Comparison of ENCODE assay signal across 8 mouse cellular contexts in the genomic region with DNA sequence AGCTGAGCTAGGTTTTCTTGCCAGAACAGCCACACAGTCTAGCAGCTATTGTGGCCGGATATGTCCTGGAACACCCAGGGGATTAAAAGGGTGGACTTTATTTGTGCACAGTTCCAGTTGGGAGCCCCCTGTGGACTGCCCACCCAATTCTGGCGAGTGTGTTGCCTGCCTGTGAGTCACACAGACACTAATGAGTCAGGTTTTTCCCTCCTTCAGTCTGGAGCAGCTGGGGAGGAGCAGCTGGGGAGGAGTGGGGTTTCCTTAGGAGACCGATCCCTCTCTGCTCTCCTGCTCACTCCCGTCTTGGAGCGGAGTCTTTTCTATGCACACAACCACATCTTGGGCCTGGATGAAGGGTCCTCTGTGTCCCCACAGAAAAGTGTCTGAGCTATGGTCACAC. TPM values are rescaled to one million over a fixed set of nuclear protein-coding genes. Genes with fewer than 3 reads are reported as not detected.
DNase-seq lines count a peak whose midpoint lies in the region; ATAC-seq and TF ChIP-seq lines count a peak whose summit lies in the region.

No protein-coding gene starts in this region.

- intact Hi-C loops in left cerebral cortex, postnatal 36 days (cut with DNase I), result loop anchor here (5.0 kb wide), 1 partner anchor 35 kb away; a partner anchor contains a TSS

- H3K4me1 ChIP-seq in cortical plate, adult 2 months (ENCODE audit: control insufficient read depth, insufficient read depth, low read length), result peaks cover 2% of the 10 kb centered on the region; the same call in 1 of the 2 replicates
- peaks cover 25% of the 10 kb centered on the region for H3K4me1 ChIP-seq in stomach, embryonic 16.5 days (ENCODE audit: control insufficient read depth, insufficient read depth, low read length)

- TF ChIP-seq CTCF in layer of hippocampus, adult 2 months (conservative IDR thresholded peaks at IDR 0.05), result no peak
- TF ChIP-seq CTCF in cortical plate, adult 2 months (IDR thresholded peaks at IDR 0.05; ENCODE audit: extremely low read depth, insufficient read depth, low read length), result no peak

- H3K9me3 ChIP-seq in stomach, embryonic 16.5 days (replicated peaks; ENCODE audit: control insufficient read depth, low read length), result no peaks in the 10 kb centered on the region

- no peaks in the 10 kb centered on the region for H3K27me3 ChIP-seq in stomach, embryonic 16.5 days (ENCODE audit: control insufficient read depth, insufficient read depth, low read length)

- no peak; the same call in 1 of the 2 replicates for ATAC-seq in stomach, embryonic 16.5 days (ENCODE audit: insufficient read depth, low FRiP score)
- no peak for ATAC-seq in cerebellum, adult (ENCODE audit: insufficient number of reproducible peaks, low FRiP score, low TSS enrichment)
- ATAC-seq in activated CD4-positive, CD25-positive, alpha-beta regulatory T cell, adult 4 months, result no peak

- TF ChIP-seq POLR2A in cortical plate, adult 2 months (IDR thresholded peaks at IDR 0.05; ENCODE audit: extremely low read depth, insufficient read depth, low read length), result no peak

- H3K4me2 ChIP-seq in stomach, embryonic 16.5 days (ENCODE audit: low read depth, low read length), result no peak overlapping the region

- no peaks in the 10 kb centered on the region for H3K36me3 ChIP-seq in stomach, embryonic 16.5 days (ENCODE audit: control insufficient read depth, insufficient read depth, low read length)

- DNase-seq in layer of hippocampus, adult 2 months (ENCODE audit: low spot score in 2 of 2), result peak; percentile 37 to 58
- DNase-seq in layer of hippocampus, adult 11-12 months (ENCODE audit: low spot score), result no peak
- DNase-seq in heart, adult 18-20 months, result peak; percentile 66 to 81
- DNase-seq in left cerebral cortex, postnatal 36 days (ENCODE audit: low spot score in 2 of 2), result peak; percentile 45 to 46

- H3K4me3 ChIP-seq in layer of hippocampus, adult 2 months, result no peak overlapping the region
- no peak overlapping the region for H3K4me3 ChIP-seq in cortical plate, adult 2 months (ENCODE audit: insufficient read depth, low read length)
- no peak overlapping the region for H3K4me3 ChIP-seq in stomach, embryonic 16.5 days (replicated peaks; ENCODE audit: low read length)

- WGBS in stomach, embryonic 16.5 days, result 51% methylated on average over 5 of the region's 5 CpGs

- H3K9ac ChIP-seq in stomach, embryonic 16.5 days (ENCODE audit: low read length), result peak overlapping the region; percentile 0; the same call in 1 of the 2 replicates

- H3K27ac ChIP-seq in layer of hippocampus, adult 2 months, result peak overlapping the region; percentile 74
- peak overlapping the region; percentile 51; the same call in 1 of the 2 replicates for H3K27ac ChIP-seq in cortical plate, adult 2 months (ENCODE audit: insufficient read depth, low read length)
- peak overlapping the region; percentile 83 for H3K27ac ChIP-seq in stomach, embryonic 16.5 days (ENCODE audit: low read length)

RNA-seq across cellular contexts. Expression of a gene that starts 19.0 kb away (rescaled TPM):
- total RNA-seq in layer of hippocampus, adult 2 months (2021), result not detected
- polyA plus RNA-seq in cortical plate, adult 2 months (2012; rRNA removed), result 0.33 and 0.45 TPM in 2 replicates
- total RNA-seq in heart, adult 18-20 months (2021), result under 1 TPM in 1 of 2 experiments, not detected in 1; 0.47 TPM
- total RNA-seq in left cerebral cortex, postnatal 36 days (2021), result not detected
- 0.84 TPM in 1 of 2 replicates, not detected in the other for polyA plus RNA-seq in stomach, embryonic 16.5 days (2015; fragmentation: Nextera tagmentation; extraction: Ambion mirVana)
- polyA plus RNA-seq in activated CD4-positive, CD25-positive, alpha-beta regulatory T cell, adult 4 months (2017; shearing (Covaris generic)), result not detected

RNA-seq across cellular contexts. Expression of a gene that starts 28.6 kb away (rescaled TPM):
- total RNA-seq in layer of hippocampus, adult 2 months (2021), result 1 to 10 TPM; 7.4 to 8.6 TPM
- polyA plus RNA-seq in cortical plate, adult 2 months (2012; rRNA removed), result 1.4 and 1.9 TPM in 2 replicates
- 1 to 10 TPM; 1.3 to 1.7 TPM for total RNA-seq in heart, adult 18-20 months (2021)
- total RNA-seq in left cerebral cortex, postnatal 36 days (2021), result 1 to 10 TPM; 3.4 to 4.2 TPM
- polyA plus RNA-seq in stomach, embryonic 16.5 days (2015; fragmentation: Nextera tagmentation; extraction: Ambion mirVana), result 3.5 and 3.6 TPM in 2 replicates
- polyA plus RNA-seq in activated CD4-positive, CD25-positive, alpha-beta regulatory T cell, adult 4 months (2017; shearing (Covaris generic)), result not detected

RNA-seq across cellular contexts. Expression of a gene that starts 35.2 kb away (rescaled TPM):
- total RNA-seq in layer of hippocampus, adult 2 months (2021), result 1 to 10 TPM; 1.6 to 1.9 TPM
- polyA plus RNA-seq in cortical plate, adult 2 months (2012; rRNA removed), result 0.08 and 0.13 TPM in 2 replicates
- not detected for total RNA-seq in heart, adult 18-20 months (2021)
- under 1 TPM; 0.62 to 0.86 TPM for total RNA-seq in left cerebral cortex, postnatal 36 days (2021)
- polyA plus RNA-seq in stomach, embryonic 16.5 days (2015; fragmentation: Nextera tagmentation; extraction: Ambion mirVana), result not detected in 2 replicates
- not detected for polyA plus RNA-seq in activated CD4-positive, CD25-positive, alpha-beta regulatory T cell, adult 4 months (2017; shearing (Covaris generic))

RNA-seq across cellular contexts. Expression of a gene that starts 35.3 kb away (rescaled TPM):
- 10 to 100 TPM; 14.0 to 14.6 TPM for total RNA-seq in layer of hippocampus, adult 2 months (2021)
- polyA plus RNA-seq in cortical plate, adult 2 months (2012; rRNA removed), result 14.9 and 17.4 TPM in 2 replicates
- total RNA-seq in heart, adult 18-20 months (2021), result 10 to 100 TPM; 17.7 to 19.2 TPM
- 10 to 100 TPM; 12.2 to 15.1 TPM for total RNA-seq in left cerebral cortex, postnatal 36 days (2021)
- polyA plus RNA-seq in stomach, embryonic 16.5 days (2015; fragmentation: Nextera tagmentation; extraction: Ambion mirVana), result 13.4 and 14.8 TPM in 2 replicates
- polyA plus RNA-seq in activated CD4-positive, CD25-positive, alpha-beta regulatory T cell, adult 4 months (2017; shearing (Covaris generic)), result 1 to 10 TPM; 2.6 to 4.0 TPM

RNA-seq across cellular contexts. Expression of a gene that starts 35.9 kb away (rescaled TPM):
- 10 to 100 TPM; 30.9 to 39.2 TPM for total RNA-seq in layer of hippocampus, adult 2 months (2021)
- 44.3 and 52.0 TPM in 2 replicates for polyA plus RNA-seq in cortical plate, adult 2 months (2012; rRNA removed)
- total RNA-seq in heart, adult 18-20 months (2021), result 10 to 100 TPM; 13.9 to 14.6 TPM
- total RNA-seq in left cerebral cortex, postnatal 36 days (2021), result 10 to 100 TPM; 25.2 to 36.7 TPM
- polyA plus RNA-seq in stomach, embryonic 16.5 days (2015; fragmentation: Nextera tagmentation; extraction: Ambion mirVana), result 27.6 and 31.5 TPM in 2 replicates
- polyA plus RNA-seq in activated CD4-positive, CD25-positive, alpha-beta regulatory T cell, adult 4 months (2017; shearing (Covaris generic)), result 10 to 100 TPM; 63.7 to 75.3 TPM
